Mouse (Mus musculus) heart, adult 2 months (tissue): ENCODE measurements around the gene Pnp2. TPM values are rescaled to one million over a fixed set of nuclear protein-coding genes. Genes with fewer than 3 reads are reported as not detected.

Experiments used
- DNase-seq, 2 experiments: peaks; one replicate each; pipeline ENCODE4 v3.0.0; 2021
- H3K27ac ChIP-seq: fragments of 200-600 bp; 2 replicates; pipeline ENCODE4 v1.8.1; 2022
- H3K27me3 ChIP-seq: fragments of 200-500 bp; 2 replicates; pipeline ENCODE4 v1.6.1; 2012; ENCODE audit warnings: mild to moderate bottlenecking, low read length, inconsistent platforms, mixed read lengths; ENCODE audit not compliant: control insufficient read depth, insufficient read depth
- H3K36me3 ChIP-seq: fragments of 200-500 bp; 2 replicates; pipeline ENCODE4 v1.6.1; 2012; ENCODE audit warnings: low read length, inconsistent platforms; ENCODE audit not compliant: control insufficient read depth, insufficient read depth
- H3K4me1 ChIP-seq: fragments of 200-500 bp; 2 replicates; pipeline ENCODE4 v1.6.1; 2011; ENCODE audit warnings: low read length; ENCODE audit not compliant: control insufficient read depth, insufficient read depth
- H3K4me3 ChIP-seq: fragments of 200-600 bp; 2 replicates; pipeline ENCODE4 v1.8.1; 2022
- H3K79me2 ChIP-seq: fragments of 200-500 bp; replicated peaks from 2 replicates; pipeline ENCODE4 v1.6.1; 2012; ENCODE audit warnings: mild to moderate bottlenecking, inconsistent platforms, low read length, moderate library complexity, mixed read lengths; ENCODE audit not compliant: control insufficient read depth, insufficient read depth
- H3K9ac ChIP-seq: fragments of 200-500 bp; 2 replicates; pipeline ENCODE4 v1.6.1; 2012; ENCODE audit warnings: low read depth, mild to moderate bottlenecking, control low read depth, inconsistent platforms, low read length, mixed read lengths
- CTCF ChIP-seq: fragments of 200-600 bp; IDR thresholded peaks from 2 replicates; pipeline ENCODE4 v1.8.1; 2022; ENCODE audit warnings: antibody characterized with exemption, mild to moderate bottlenecking, moderate library complexity
- EP300 ChIP-seq: fragments of 200-500 bp; IDR thresholded peaks from 2 replicates; pipeline ENCODE4 v1.6.1; 2011; ENCODE audit warnings: low read depth, low read length, control low read depth; ENCODE audit not compliant: insufficient read depth
- POLR2A ChIP-seq: fragments of 200-500 bp; IDR thresholded peaks from 2 replicates; pipeline ENCODE4 v1.6.1; 2011; ENCODE audit warnings: mild to moderate bottlenecking, low read depth, low read length, control low read depth; ENCODE audit not compliant: insufficient read depth
- WGBS: fragments of 180-500 bp; shearing (Covaris S2); methylation state at CpG from one replicate; pipeline ENCODE4 v1.1.7; 2018; 5-methylcytosine and 5-hydroxymethylcytosine counted together
- intact Hi-C: fragments of 180-260 bp; cut with DNase I; formaldehyde crosslinking; loops from one replicate; pipeline ENCODE4 v1.15.1; 2025
- polyA plus RNA-seq: library from polyadenylated mRNA; depleted of rRNA; stranded (reverse); fragments of >200 nt; gene quantifications from 2 replicates; pipeline ENCODE4 v1.2.3, GENCODE M21; 2012
- total RNA-seq, 2 experiments: library from RNA; stranded (reverse); gene quantifications; 2 replicates each; pipeline ENCODE4 v1.2.3; 2021

The Pnp2 gene
- total and polyA plus RNA-seq, 3 experiments: 0.52 to 1.1 (median 0.75) TPM

GRCm38 (mm10) chr14:50925111-50925920, 30.5 kb upstream of the Pnp2 start:
- 2% methylated on average over 38 of the region's 38 CpGs for WGBS
- no peak for DNase-seq
- TF ChIP-seq EP300 (no peak), POLR2A (peak; percentile 33; the same call in 1 of the 2 replicates)

GRCm38 (mm10) chr14:50927366-50927765, 28.4 kb upstream of the Pnp2 start:
- no peak for DNase-seq
- Histone ChIP-seq H3K4me3 (no peak overlapping the region), H3K79me2 (no peaks in the 10 kb centered on the region), H3K9ac (no peak overlapping the region), H3K36me3 (peaks cover 2% of the 10 kb centered on the region), H3K27me3 (no peaks in the 10 kb centered on the region), H3K4me1 (peaks cover 4% of the 10 kb centered on the region), H3K27ac (no peak overlapping the region)
- TF ChIP-seq CTCF: no peak
- TF ChIP-seq EP300: no peak
- no peak for TF ChIP-seq POLR2A
- WGBS: 58% methylated on average over 3 of the region's 3 CpGs
- intact Hi-C loops: no loop called here

More at GRCm38 (mm10) chr14:50925111-50925920, 30.5 kb upstream of the Pnp2 start:
- H3K27me3 ChIP-seq: no peaks in the 10 kb centered on the region
- H3K4me3 ChIP-seq: peak overlapping the region; percentile 64
- no peaks in the 10 kb centered on the region for H3K79me2 ChIP-seq
- peak overlapping the region; percentile 20 for H3K9ac ChIP-seq
- peaks cover 2% of the 10 kb centered on the region for H3K36me3 ChIP-seq
- H3K27ac ChIP-seq: peak overlapping the region; percentile 95
- H3K4me1 ChIP-seq: peaks cover 3% of the 10 kb centered on the region
- intact Hi-C loops: no loop called here

- Histone ChIP-seq H3K27me3 (no peaks in the 10 kb centered on the region), H3K4me3 (peak overlapping the region; percentile 97), H3K27ac (peak overlapping the region; percentile 97), H3K36me3 (peaks cover 2% of the 10 kb centered on the region), H3K9ac (peak overlapping the region; percentile 88), H3K4me1 (peaks cover 3% of the 10 kb centered on the region), H3K79me2 (no peaks in the 10 kb centered on the region)
- TF ChIP-seq EP300 (no peak), POLR2A (no peak), CTCF (no peak)
- DNase-seq: no peak
- intact Hi-C loops: loop anchor here (2.0 to 5.0 kb wide), 2 partner anchors 15 to 123 kb away; partner anchors contain the start of genes Ccnb1ip1, Gm49342 and Parp2
- WGBS: 6% methylated on average over 10 of the region's 10 CpGs
Measured at GRCm38 (mm10) chr14:50929951-50930350, 25.8 kb upstream of the Pnp2 start.

GRCm38 (mm10) chr14:50930377-50930753, 25.4 kb upstream of the Pnp2 start:
- peak overlapping the region; percentile 97 for H3K27ac ChIP-seq
- intact Hi-C loops: loop anchor here (2.0 to 5.0 kb wide), 2 partner anchors 14 to 123 kb away; partner anchors contain the start of genes Ccnb1ip1, Gm49342 and Parp2
- WGBS: under 1% methylated on average over 38 of the region's 38 CpGs
- peak overlapping the region; percentile 97 for H3K4me3 ChIP-seq
- peak overlapping the region; percentile 88 for H3K9ac ChIP-seq
- H3K36me3 ChIP-seq: peaks cover 2% of the 10 kb centered on the region
- DNase-seq: no peak
- no peaks in the 10 kb centered on the region for H3K79me2 ChIP-seq
- no peaks in the 10 kb centered on the region for H3K27me3 ChIP-seq
- peaks cover 3% of the 10 kb centered on the region for H3K4me1 ChIP-seq
- TF ChIP-seq CTCF: no peak
- TF ChIP-seq POLR2A: no peak
- no peak for TF ChIP-seq EP300

- Histone ChIP-seq H3K4me1 (peaks cover 2% of the 10 kb centered on the region), H3K27me3 (no peaks in the 10 kb centered on the region), H3K9ac (peak within 1 kb of the TSS; percentile 88), H3K79me2 (no peaks in the 10 kb centered on the region), H3K27ac (peak within 1 kb of the TSS; percentile 97), H3K4me3 (peak within 1 kb of the TSS; percentile 97), H3K36me3 (peaks cover 2% of the 10 kb centered on the region)
- under 1% methylated on average over 68 of the region's 68 CpGs for WGBS
- TF ChIP-seq CTCF (0 out of 2 replicates have a peak, but pooled peaks have one; percentile 6), EP300 (peak; percentile 67; the same call in 1 of the 2 replicates), POLR2A (peak; percentile 65)
- peak; percentile 99 for DNase-seq
- intact Hi-C loops: loop anchor here (1.0 to 5.0 kb wide), 3 partner anchors 14 to 124 kb away; partner anchors contain the start of genes Ccnb1ip1, Gm49342 and Parp2
Measured at GRCm38 (mm10) chr14:50930754-50931492, 24.9 kb upstream of the Pnp2 start, which contains the start of the genes Pip4p1 and Pnp. TSS of gene Pip4p1 (minus strand) at chr14:50930856. TSS of gene Pnp (plus strand) at chr14:50931082.
